Mouse (Mus musculus): Measurements from ENCODE around the gene Miox.

Gene Miox

DNA sequence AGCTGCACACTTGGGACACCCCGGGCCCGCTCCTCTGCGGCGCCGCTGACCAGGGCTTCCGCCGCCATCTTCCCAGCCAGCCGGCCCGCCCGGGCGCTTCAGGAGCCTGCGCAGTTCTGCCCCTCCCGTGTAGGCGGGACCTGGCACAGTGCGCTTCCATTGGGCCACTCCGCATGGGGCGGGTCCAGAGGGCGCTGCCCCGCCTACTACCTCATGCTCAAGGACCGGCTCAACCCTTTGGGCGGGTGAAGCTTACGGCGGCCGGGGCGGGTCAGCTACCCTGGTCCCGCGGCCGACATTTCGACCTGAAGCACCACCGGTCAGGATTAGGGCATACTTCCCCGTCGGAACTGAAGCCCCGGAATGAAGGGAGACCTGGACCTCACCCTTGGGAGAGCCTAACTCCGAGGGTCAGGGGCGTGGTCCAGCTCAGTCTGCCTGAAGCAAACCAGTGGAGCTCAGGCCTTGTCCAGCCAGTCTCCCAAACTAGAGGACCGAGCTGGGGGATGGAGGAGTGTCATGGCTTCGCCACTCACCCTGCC lies 18.9 kb upstream of the Miox start, which contains the start of gene Sbf1:
TSS of gene Sbf1 (minus strand) at position 122 of the 542 bp plus-strand sequence.
- peak; percentile 99 for DNase-seq (ENCODE audit: low spot score)

DNA sequence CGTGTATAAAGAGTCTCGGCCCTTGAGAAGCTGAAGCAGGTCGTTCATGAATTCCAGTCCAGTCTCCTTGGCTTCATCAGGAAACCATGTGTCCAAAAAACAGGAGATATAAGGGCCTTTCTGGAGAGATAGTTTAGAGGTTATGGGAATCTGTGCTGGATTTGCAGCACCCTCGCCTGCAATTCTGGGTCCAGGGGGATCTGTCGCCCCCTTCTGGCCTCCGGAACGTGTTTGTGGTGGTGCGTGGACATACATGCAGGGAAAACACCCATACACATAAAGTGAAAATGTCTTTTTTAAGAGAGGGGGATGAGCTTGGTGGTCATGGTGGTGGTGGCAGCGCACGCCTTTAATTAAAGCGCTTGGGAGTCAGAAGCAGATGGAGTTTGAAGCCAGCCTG lies 18.1 kb upstream of the Miox start:
- DNase-seq (ENCODE audit: low spot score), result no peak

DNA sequence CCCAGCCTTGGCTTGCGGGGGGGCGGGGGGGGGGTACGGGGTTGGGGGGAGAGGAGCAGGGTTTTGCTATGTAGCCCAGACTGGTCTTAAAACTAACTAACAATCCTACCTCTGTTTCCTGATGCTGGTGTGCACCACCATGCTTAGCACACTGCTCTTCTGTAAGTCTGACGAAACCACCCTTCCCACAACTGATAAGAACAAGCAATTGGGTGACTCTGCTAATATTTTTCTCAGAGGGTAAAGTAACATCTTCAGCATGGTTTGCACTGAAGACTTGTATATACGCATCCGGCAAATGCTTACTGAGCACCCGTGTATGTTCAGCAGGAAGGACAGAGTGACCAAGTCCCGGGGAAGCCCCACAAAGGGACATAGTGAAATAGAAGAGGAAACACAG lies 12.9 kb upstream of the Miox start:
- no peak for DNase-seq (ENCODE audit: low spot score)

DNA sequence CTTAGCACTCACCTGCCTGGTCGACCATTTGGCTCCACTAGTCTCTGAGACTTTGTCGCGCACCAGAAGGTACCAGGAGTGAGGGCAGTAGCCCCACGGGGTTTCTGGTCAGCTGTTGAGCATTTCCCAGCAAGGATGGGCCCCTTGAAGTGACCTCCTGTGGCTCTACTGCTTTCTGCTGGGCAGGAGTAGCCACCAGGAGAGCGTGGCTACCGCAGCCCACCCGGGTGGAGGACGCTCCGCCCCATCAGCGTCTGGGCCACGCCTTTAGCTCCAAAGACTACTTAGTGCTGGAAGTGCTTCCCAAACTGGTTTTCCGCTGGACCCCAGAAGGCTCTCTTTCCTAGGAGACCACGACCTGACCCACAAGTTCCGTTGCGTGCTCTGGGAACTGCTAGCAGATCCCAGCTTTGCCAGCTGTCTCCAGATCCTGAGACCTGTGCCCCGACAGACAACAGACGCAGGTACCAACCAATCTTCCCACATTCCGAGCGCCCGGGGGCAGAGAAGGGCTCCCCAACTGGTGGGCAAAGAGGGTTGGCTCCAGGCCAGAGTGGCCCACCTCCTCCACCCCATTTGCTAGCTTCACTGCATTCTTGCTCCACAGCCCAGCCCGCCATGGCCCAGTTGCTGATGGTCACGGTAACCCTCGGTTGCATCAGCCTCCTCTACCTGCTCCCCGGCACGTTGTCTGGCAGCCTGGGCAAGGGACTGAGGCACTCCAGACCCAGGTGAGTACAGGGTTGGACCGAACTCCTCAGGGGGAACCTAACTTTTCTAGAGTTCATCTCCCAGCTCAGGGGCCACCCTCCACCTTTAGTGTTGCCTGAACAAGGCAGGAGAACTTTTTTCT lies 11.3 kb upstream of the Miox start, which contains the start of gene Adm2:
TSS of gene Adm2 (plus strand) at position 51 of the 853 bp plus-strand sequence.
- no peak for DNase-seq (ENCODE audit: low spot score)

DNA sequence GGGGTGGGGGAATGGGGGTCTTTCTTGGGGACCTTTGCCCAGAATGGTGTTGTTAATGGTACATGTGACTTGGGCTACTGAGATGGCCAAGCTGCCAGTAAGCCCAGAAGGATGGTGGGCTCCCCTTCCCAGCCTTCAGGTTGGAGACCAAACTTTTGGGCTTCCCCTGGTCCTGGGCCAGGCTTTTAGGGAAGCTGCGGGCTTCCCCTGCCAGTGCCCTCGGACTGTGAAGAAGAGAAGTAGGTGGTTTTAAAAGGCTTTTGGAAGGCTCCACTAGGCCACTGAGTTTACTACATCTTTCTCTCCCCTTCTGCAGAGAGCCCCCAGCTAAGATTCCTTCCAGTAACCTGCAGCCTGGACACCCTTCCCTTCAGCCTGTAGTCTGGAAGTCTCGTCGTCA lies 10.5 kb upstream of the Miox start:
- DNase-seq (ENCODE audit: low spot score), result no peak

DNA sequence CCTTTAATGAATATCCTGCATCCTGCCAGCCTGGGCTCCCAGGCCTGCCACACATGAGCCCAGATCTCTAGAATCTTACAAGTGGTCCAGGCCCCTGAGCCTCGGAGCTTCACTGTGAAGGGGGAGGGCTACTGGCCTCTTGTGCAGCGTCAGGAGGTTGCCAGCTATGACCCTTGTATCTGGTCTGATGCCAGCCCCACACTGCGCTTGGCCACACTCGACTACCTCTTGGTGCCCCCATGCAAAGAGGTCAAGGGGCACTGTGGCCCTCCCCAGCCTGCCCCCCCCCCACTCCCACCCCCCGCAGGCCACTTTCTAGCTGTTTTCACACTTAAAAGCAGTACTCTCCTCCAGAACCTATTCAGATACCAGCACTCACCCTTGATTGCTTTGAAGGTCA lies 7.8 kb upstream of the Miox start:
- DNase-seq (ENCODE audit: low spot score), result no peak

DNA sequence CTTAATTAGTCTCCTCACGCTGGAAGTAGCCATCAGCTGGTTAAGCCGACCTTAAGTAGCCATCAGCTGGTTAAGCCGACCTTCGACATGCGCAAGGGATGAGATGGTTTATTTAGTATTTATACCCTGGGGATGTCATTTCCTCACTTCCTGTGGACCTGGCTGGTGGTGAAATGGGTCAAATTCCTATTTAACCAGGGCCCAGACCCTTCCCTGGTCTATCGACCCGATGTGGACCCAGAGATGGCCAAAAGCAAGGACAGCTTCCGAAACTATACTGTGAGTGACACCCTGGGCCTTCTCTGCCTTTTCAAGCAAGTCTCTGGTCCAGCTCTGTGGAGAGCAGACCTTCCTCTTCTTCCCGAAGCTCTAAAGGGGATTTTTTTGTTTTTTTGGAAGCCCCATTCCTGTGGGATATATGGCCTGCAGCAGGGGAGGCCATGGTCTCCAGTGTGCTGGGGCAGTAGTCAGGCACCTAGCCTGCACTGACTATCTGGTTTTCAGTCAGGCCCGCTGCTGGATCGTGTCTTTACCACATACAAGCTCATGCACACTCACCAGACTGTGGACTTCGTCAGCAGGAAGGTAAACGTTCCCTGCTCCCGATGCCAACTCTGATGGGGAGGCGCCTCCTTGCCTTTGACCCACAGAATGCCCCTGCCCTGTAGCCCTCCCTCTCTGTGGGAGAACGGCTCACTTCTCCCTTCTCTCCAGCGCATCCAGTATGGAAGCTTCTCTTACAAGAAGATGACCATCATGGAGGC lies 758 bp downstream of the Miox start:
- DNase-seq (ENCODE audit: low spot score), result no peak

DNA sequence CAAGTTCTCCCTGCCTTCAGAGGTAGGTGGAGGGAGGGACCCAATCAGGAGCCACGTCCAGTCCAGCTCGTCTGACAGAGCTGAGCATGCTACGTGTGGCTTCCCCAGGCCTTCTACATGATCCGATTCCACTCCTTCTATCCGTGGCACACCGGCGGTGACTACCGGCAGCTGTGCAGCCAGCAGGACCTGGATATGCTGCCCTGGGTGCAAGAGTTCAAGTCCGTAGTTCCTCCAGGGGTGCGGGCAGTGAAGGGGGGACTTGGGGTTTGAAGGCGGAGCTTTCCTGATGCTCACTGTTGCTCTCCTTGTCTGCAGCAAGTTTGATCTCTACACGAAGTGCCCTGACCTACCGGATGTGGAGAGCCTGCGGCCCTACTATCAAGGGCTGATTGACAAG lies 2.2 kb downstream of the Miox start:
- DNase-seq (ENCODE audit: low spot score), result no peak

DNA sequence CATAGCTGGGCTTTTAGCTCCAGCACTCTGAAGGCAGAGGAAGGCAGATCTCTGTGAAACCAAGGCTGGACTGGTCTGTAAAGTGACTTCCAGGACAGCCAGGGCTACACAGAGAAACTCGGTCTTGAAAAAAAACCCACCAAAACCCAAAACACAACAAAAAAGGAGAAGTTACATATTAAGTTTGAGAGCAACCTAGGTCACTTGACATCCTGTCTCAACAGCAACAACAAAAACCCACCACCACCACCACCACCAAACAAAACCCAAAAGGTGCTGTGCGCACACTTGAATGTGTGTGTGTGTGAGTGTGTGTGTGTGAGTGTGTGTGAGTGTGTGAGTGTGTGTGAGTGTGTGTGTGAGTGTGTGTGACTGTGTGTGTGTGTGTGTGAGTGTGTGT lies 5.5 kb downstream of the Miox start:
- DNase-seq (ENCODE audit: low spot score), result no peak

DNA sequence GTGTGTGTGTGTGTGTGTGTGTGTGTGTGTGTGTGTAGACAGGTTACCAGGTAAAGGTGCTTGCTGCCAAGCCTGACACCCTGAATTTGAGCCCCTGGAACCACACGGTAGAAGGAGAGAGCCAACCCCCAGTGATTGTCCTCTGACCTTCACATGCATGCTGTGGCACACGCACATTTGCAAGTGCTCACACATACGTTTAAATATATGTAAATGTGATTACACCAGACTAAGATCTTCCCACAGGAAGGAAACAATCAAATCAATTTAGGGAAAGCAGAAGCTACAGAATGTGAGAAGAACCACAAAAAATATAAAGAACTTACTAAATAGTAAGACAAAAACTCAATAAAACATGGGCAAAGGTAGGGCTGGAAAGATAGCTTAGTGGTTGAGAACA lies 5.9 kb downstream of the Miox start:
- DNase-seq (ENCODE audit: low spot score), result no peak

DNA sequence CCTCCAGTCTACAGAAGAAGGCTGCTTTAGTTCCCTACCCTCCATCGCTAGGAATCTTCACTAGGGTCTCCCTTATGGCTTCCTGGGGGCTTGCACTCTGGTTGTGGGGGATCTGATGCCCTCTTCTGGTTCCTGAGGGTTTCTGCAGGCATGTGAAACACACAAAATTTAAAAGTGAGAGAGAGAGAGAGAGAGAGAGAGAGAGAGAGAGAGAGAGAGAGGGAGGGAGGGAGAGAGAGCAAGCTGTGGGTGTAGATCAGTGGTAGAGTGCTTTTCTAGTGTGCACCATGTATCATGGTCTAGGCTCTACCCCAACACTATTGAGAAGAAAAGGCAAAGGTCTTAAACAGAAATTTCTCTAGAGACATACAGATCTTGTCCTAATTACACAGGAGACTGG lies 7.5 kb downstream of the Miox start:
- no peak for DNase-seq (ENCODE audit: low spot score)

DNA sequence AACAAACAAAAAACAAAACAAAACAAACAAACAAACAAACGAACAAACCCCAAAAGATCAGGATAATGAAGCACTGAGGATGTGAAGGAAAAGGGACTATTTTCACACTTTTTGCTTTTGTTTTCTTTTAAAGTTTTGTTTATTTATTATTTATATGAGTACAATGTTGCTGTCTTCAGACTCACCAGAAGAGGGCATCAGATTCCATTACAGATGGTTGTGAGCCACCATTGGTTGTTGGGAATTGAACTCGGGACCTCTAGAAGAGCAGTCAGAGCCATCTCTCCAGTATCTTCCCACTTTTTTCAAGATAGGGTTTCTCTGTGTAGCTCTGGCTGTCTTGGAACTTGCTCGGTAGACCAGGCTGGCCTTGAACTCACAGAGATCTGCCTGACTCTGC lies 9.1 kb downstream of the Miox start:
- no peak for DNase-seq (ENCODE audit: low spot score)

DNA sequence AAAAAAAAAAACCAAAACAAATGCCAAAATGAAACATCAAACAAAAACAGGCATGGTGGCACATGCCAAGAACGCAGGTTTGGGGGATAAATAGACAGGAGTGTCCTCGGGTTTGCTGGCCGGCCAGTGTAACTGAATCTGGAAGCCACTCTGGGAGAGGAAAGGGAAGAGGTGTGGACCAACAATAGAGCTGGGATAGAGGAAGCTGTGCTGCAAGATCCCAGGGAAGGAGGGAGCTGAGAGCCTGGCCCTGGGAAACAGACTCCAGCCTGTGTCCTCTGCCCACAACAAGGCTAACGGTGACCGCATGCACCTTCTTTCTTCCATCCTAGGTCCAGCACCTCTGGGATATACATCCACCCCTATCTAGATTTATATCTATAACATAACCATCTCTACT lies 16.2 kb downstream of the Miox start:
- DNase-seq (ENCODE audit: low spot score), result no peak

DNA sequence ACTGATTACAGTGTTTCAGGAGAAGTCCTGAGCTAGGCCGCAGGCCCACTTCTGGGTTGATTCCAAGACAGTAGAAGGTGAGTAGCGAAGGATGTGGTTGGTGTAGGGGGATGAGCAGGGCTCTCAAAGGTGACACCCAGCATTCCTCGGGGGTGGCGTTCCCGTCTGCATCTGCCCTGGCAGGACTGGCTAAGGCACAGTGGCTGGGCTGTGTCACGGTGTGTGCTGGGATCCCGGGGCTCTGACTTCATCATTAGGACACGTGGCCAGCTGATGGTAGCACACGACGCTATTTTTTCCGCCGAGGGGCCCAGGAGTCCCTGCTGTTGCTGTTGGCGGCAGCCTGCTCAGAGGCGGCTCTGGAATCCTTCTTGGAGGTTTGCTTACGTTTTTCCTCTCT lies 17.1 kb downstream of the Miox start:
- no peak for DNase-seq (ENCODE audit: low spot score)

DNA sequence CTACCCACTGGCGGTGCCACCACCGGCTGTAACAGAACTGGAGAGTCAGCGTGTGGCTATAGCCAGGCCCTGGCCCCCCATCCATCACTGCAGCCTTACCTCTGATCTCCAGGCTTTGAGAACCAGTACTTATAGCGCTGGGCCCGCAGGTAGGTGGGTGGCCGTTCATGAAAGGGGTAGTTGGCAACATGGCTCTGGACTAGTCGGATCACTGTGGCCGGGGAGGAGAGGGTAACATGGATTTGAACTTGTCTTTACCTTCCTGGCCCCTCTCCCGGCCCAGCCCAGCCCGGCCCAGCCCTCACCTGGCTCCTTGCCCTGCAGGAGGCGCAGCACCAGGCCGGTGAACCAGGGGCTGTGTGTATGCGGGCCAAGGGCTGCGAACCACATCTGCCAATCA lies 17.9 kb downstream of the Miox start:
- DNase-seq (ENCODE audit: low spot score), result no peak

DNA sequence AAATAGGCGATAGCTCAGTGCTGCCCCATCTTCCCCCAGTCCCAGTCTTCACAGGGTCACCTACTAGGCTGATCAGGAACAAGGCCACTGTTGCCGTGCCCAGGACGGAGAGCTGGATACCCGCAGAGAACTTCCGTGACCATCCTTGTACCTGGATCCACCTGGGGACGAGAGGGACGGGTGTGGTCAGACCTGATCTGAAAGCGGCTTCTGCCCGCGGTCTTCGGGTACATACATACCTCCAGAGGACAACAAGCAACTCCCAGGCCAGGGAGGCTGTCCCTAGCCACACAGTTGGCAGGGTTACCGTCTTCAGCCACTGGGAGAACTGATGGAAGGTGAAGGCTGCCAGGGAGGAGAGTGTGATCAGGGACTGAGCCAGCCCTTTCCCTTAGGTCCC lies 18.6 kb downstream of the Miox start:
- DNase-seq (ENCODE audit: low spot score), result no peak

DNA sequence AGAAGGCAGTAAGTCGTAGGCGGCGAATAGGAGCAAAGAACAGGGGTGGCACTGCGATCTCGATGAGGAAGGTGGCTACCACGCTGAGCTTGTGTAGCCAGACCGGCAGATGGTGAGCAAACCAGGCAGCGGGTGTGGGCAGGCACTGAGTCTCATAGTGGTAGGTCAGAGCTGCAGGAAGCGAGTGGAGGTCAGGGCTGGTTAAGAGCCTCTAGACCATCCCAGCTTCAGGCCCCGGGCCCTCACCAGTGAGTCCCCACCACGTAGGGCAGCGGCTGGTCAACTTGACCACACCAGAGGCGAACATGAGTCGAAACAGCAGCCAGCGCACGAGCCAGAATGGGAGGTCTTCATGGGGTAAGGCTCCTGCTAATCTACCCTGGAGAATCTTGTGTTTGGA lies 19.6 kb downstream of the Miox start:
- no peak for DNase-seq (ENCODE audit: low spot score)

DNA sequence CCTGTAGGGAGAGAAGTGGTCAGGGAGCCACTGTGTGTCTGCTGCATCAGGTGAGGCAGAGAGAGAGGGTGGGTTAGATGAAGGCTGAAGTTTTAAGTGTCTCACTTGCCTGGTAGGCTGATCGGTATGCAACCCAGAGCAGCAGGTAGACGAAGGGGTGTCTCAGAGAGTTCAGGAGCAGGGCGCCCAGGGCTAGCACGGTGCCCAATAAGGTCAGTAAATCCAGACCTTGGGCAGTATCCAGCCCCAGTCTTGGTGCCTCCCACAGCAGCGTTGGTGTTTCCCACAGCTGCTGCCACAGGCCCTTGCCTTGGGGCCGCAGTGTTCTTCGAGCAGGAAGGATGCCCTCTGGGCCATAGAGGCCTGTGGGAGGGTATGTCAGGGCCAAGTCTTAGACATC lies 20.3 kb downstream of the Miox start:
- no peak for DNase-seq (ENCODE audit: low spot score)

DNA sequence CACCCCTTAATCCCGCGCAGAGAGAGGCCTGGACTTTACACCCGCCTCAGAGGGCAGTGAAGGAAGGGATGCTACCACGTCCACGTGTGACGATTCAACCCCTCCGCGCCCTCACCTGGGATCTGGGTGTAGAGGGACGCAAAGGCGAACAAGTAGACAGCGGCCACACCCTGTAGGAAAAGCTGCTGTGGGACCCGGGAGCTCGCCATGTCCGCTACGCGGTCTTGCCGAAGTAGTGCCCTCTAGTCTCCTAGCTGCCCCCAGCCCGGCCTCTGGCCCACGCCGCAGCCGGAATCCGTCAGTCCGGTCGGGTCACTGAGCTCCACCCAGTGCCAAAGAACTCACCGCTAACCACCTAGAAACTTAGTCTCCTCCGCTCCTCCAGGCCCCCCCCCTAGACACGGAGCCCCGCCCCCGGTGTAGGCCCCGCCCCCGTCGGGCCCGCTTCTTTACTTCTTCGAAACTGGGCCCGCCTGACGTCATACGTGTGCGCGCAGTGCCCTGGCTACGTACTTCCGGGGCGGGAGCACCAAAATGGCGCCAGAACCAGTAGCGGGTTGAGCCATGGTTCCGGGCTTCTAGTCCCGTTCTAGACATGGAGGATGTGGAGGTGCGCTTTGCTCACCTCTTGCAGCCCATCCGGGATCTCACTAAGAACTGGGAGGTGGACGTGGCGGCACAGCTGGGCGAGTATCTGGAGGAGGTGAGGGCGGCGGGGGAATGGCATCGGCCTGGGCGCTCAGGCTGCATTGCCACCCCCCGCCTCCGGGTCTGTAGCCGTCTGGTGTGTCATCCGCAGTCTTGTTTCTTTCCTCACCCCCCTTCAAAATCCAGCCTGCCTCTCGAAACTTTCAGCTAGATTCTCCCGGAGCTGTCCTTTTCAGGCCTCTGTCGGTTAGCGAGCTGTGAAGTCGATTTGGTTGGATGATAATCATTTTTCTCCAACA lies 21.3 kb downstream of the Miox start, which contains the start of the genes Lmf2 and Ncaph2:
TSS of gene Lmf2 (minus strand) at position 419 of the 947 bp plus-strand sequence.
TSS of gene Ncaph2 (plus strand) at position 479 of the 947 bp plus-strand sequence.
- peak; percentile 96 for DNase-seq (ENCODE audit: low spot score)

DNA sequence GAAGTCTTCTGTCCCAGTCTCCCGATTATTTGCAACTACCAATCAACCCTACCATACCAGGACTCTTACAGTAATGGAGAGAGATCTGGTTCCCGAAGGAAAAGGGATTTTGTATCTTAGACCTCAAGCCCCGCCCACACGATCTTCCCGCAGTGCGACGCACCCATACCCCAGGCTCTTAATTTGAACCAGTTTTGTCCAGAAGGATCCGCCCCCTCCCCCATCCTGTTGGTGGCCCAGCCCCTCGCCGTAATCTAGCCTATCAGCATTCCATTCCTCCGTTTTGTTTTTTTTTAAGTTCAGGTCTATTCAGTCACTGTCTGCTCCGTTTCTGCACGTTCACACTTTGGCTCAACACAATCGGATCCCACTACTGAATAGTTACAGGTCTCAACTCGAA lies 22.2 kb downstream of the Miox start:
- DNase-seq (ENCODE audit: low spot score), result peak; percentile 57

DNA sequence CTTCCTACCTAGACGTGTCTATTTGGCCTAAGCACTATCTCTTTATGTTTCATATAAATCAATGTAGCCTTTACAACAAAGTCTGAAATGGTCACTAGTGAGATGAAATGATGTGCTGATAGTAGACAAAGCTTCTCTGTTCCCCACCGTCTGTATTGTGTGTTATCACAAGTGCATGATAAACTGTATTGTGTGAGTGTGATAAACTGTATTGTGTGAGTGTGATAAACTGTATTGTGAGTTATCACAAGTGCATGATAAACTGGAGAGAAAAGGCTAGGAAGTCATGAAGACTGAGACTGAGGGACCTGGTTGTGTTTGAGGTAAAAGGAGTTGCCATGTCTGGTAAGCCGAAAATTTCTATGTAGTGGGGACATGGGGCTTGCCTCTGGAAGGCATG lies 24.6 kb downstream of the Miox start:
- no peak for DNase-seq (ENCODE audit: low spot score)

DNA sequence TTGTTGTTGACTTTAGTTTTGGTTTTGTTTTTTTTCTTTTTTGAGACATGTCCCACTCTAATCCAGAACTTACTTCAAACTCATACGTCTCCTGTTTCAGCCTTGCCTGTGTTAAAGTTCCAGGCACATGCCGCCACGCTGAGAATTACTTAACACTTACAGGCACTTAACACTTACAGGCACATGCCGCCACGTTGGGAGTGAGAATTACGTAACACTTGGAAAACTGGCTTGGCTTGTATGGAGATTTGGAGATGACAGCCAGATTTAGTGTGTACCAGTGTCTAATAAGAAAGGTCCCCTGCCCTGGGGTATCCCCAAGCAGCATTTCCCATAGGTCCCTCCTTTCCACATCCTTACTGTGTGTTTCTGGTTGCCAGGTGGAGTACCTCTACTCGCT lies 28.9 kb downstream of the Miox start:
- no peak for DNase-seq (ENCODE audit: low spot score)

Measured in layer of hippocampus, adult 11-12 months (tissue).